Mouse (Mus musculus) heart, adult 8-10 months (tissue): Measurements from ENCODE around the gene Pafah1b2. TPM values are rescaled to one million over a fixed set of nuclear protein-coding genes. Genes with fewer than 3 reads are reported as not detected.

Experiments used
- DNase-seq: peaks from one replicate; pipeline ENCODE4 v3.0.0; 2022; ENCODE audit warnings: low spot score
- total RNA-seq, 4 experiments: library from RNA; stranded (reverse); gene quantifications; 2 replicates each; pipeline ENCODE4 v1.2.4; 2022

Gene Pafah1b2
- total RNA-seq, 4 experiments from 2014 or later: 44.4 to 54.1 (median 49.2) TPM

- no peak for DNase-seq
Observed at GRCm38 (mm10) chr9:45981331-45981730, 31.2 kb downstream of the Pafah1b2 start.

GRCm38 (mm10) chr9:45980611-45981010 is 31.9 kb downstream of the Pafah1b2 start:
- no peak for DNase-seq

GRCm38 (mm10) chr9:45979778-45980177 is 32.7 kb downstream of the Pafah1b2 start:
- DNase-seq: no peak

GRCm38 (mm10) chr9:45976884-45977283 is 35.6 kb downstream of the Pafah1b2 start:
- DNase-seq: no peak

- DNase-seq: no peak
Observed at GRCm38 (mm10) chr9:45963577-45963976, 48.9 kb downstream of the Pafah1b2 start.

- DNase-seq: peak; percentile 35
Observed at GRCm38 (mm10) chr9:45961855-45962254, 50.6 kb downstream of the Pafah1b2 start.

GRCm38 (mm10) chr9:45959661-45960060 is 52.8 kb downstream of the Pafah1b2 start:
- DNase-seq: no peak

GRCm38 (mm10) chr9:45958851-45959250 is 53.6 kb downstream of the Pafah1b2 start:
- DNase-seq: no peak

GRCm38 (mm10) chr9:45958023-45958670 is 54.3 kb downstream of the Pafah1b2 start:
- DNase-seq: no peak

GRCm38 (mm10) chr9:45955107-45955963 is 57.2 kb downstream of the Pafah1b2 start, which contains the start of gene Sidt2:
Sidt2 (minus strand) TSS chr9:45955258.
- peak; percentile 91 for DNase-seq

GRCm38 (mm10) chr9:45954294-45955106 is 58.0 kb downstream of the Pafah1b2 start:
- peak; percentile 35 for DNase-seq

- no peak for DNase-seq
Observed at GRCm38 (mm10) chr9:45953511-45954293, 58.8 kb downstream of the Pafah1b2 start.

GRCm38 (mm10) chr9:45952890-45953289 is 59.6 kb downstream of the Pafah1b2 start:
- DNase-seq: no peak

- DNase-seq: no peak
Observed at GRCm38 (mm10) chr9:45952057-45952456, 60.4 kb downstream of the Pafah1b2 start.

- no peak for DNase-seq
Observed at GRCm38 (mm10) chr9:45946872-45947183, 65.7 kb downstream of the Pafah1b2 start.

- no peak for DNase-seq
Observed at GRCm38 (mm10) chr9:45946182-45946871, 66.2 kb downstream of the Pafah1b2 start.

- no peak for DNase-seq
Observed at GRCm38 (mm10) chr9:45945721-45946120, 66.8 kb downstream of the Pafah1b2 start.

GRCm38 (mm10) chr9:45944506-45945400 is 67.7 kb downstream of the Pafah1b2 start:
- no peak for DNase-seq

GRCm38 (mm10) chr9:45943628-45944505 is 68.6 kb downstream of the Pafah1b2 start:
- DNase-seq: no peak
